Mouse (Mus musculus): ENCODE measurements around the gene Hoxa4. TPM values are rescaled to one million over a fixed set of nuclear protein-coding genes. Genes with fewer than 3 reads are reported as not detected.
A peak's percentile ranks its signal among the peaks of the same experiment; 100 is the strongest.

Hoxa4 gene
- polyA plus RNA-seq, 1 experiment from 2014 or later = 0.30 TPM

GRCm38 (mm10) chr6:52226569-52227257, 35.2 kb upstream of the Hoxa4 start:
- H3K9me3 ChIP-seq (replicated peaks) = no peaks in the 10 kb centered on the region
- no peak overlapping the region for H3K9ac ChIP-seq
- no peak overlapping the region for H3K4me3 ChIP-seq (replicated peaks)
- H3K4me2 ChIP-seq = no peak overlapping the region
- H3K27me3 ChIP-seq = peaks cover 98% of the 10 kb centered on the region
- H3K27ac ChIP-seq = no peak overlapping the region
- ATAC-seq (ENCODE audit: low read depth) (no peak), DNase-seq (no peak)
- 8% methylated on average over 26 of the region's 26 CpGs for WGBS (ENCODE audit: insufficient replicate concordance)
- H3K36me3 ChIP-seq = no peaks in the 10 kb centered on the region
- 0 out of 2 replicates have a peak, but pooled peaks cover 3% of the 10 kb centered on the region for H3K4me1 ChIP-seq (replicated peaks)

- WGBS (ENCODE audit: insufficient replicate concordance) = 1% methylated on average over 69 of the region's 69 CpGs
- peak overlapping the region; percentile 32 for H3K4me3 ChIP-seq (replicated peaks)
- H3K4me2 ChIP-seq = peak overlapping the region; percentile 39
- DNase-seq (no peak), ATAC-seq (ENCODE audit: low read depth) (no peak)
- H3K27ac ChIP-seq = no peak overlapping the region
- H3K9me3 ChIP-seq (replicated peaks) = no peaks in the 10 kb centered on the region
- 0 out of 2 replicates have a peak, but pooled peaks cover 4% of the 10 kb centered on the region for H3K4me1 ChIP-seq (replicated peaks)
- no peak overlapping the region for H3K9ac ChIP-seq
- no peaks in the 10 kb centered on the region for H3K36me3 ChIP-seq
- peaks cover 99% of the 10 kb centered on the region for H3K27me3 ChIP-seq
Observed at GRCm38 (mm10) chr6:52225612-52226568, 34.3 kb upstream of the Hoxa4 start.

GRCm38 (mm10) chr6:52224895-52225611, 33.5 kb upstream of the Hoxa4 start:
- H3K36me3 ChIP-seq = no peaks in the 10 kb centered on the region
- H3K4me1 ChIP-seq (replicated peaks) = 0 out of 2 replicates have a peak, but pooled peaks cover 4% of the 10 kb centered on the region
- WGBS (ENCODE audit: insufficient replicate concordance) = 3% methylated on average over 35 of the region's 36 CpGs
- peaks cover 99% of the 10 kb centered on the region for H3K27me3 ChIP-seq
- peak overlapping the region; percentile 32 for H3K4me3 ChIP-seq (replicated peaks)
- no peaks in the 10 kb centered on the region for H3K9me3 ChIP-seq (replicated peaks)
- DNase-seq (no peak), ATAC-seq (ENCODE audit: low read depth) (no peak)
- no peak overlapping the region for H3K27ac ChIP-seq
- no peak overlapping the region for H3K9ac ChIP-seq
- H3K4me2 ChIP-seq = peak overlapping the region; percentile 39

GRCm38 (mm10) chr6:52223939-52224760, 32.6 kb upstream of the Hoxa4 start:
- Histone ChIP-seq H3K27ac (no peak overlapping the region), H3K4me3 (replicated peaks) (peak overlapping the region; percentile 6), H3K9ac (no peak overlapping the region), H3K36me3 (no peaks in the 10 kb centered on the region), H3K27me3 (peaks cover 99% of the 10 kb centered on the region), H3K4me1 (replicated peaks) (0 out of 2 replicates have a peak, but pooled peaks cover 4% of the 10 kb centered on the region), H3K4me2 (0 out of 2 replicates have a peak overlapping the region, but pooled peaks have one; percentile 24), H3K9me3 (replicated peaks) (no peaks in the 10 kb centered on the region)
- no peak for DNase-seq
- WGBS (ENCODE audit: insufficient replicate concordance) = 5% methylated on average over 24 of the region's 24 CpGs
- ATAC-seq (ENCODE audit: low read depth) = no peak

GRCm38 (mm10) chr6:52222729-52223128, 31.2 kb upstream of the Hoxa4 start:
- DNase-seq = no peak
- H3K4me3 ChIP-seq (replicated peaks) = no peak overlapping the region
- WGBS (ENCODE audit: insufficient replicate concordance) = 25% methylated on average over 13 of the region's 13 CpGs
- H3K4me1 ChIP-seq (replicated peaks) = 0 out of 2 replicates have a peak, but pooled peaks cover 4% of the 10 kb centered on the region
- H3K27me3 ChIP-seq = peaks cover 100% of the 10 kb centered on the region
- no peaks in the 10 kb centered on the region for H3K9me3 ChIP-seq (replicated peaks)
- H3K9ac ChIP-seq = no peak overlapping the region
- H3K27ac ChIP-seq = no peak overlapping the region
- no peaks in the 10 kb centered on the region for H3K36me3 ChIP-seq
- no peak overlapping the region for H3K4me2 ChIP-seq
- ATAC-seq (ENCODE audit: low read depth) = no peak

GRCm38 (mm10) chr6:52221993-52222685, 30.6 kb upstream of the Hoxa4 start:
- Histone ChIP-seq H3K4me3 (replicated peaks) (peak overlapping the region; percentile 52), H3K27me3 (peaks cover 100% of the 10 kb centered on the region), H3K9me3 (replicated peaks) (no peaks in the 10 kb centered on the region), H3K4me2 (peak overlapping the region; percentile 70), H3K4me1 (replicated peaks) (peaks cover 10% of the 10 kb centered on the region), H3K9ac (no peak overlapping the region), H3K27ac (no peak overlapping the region), H3K36me3 (no peaks in the 10 kb centered on the region)
- ATAC-seq (ENCODE audit: low read depth) (no peak), DNase-seq (no peak)
- 11% methylated on average over 21 of the region's 21 CpGs for WGBS (ENCODE audit: insufficient replicate concordance)

GRCm38 (mm10) chr6:52221337-52221992, 29.9 kb upstream of the Hoxa4 start, which contains the start of gene Hoxa7:
Gene Hoxa7 (minus strand): TSS chr6:52221854.
- Histone ChIP-seq H3K9ac (peak within 1 kb of the TSS; percentile 33; the same call in 1 of the 2 replicates), H3K4me2 (peak within 1 kb of the TSS; percentile 70), H3K9me3 (replicated peaks) (no peaks in the 10 kb centered on the region), H3K4me1 (replicated peaks) (peaks cover 15% of the 10 kb centered on the region), H3K27ac (no peak within 1 kb of the TSS), H3K27me3 (peaks cover 100% of the 10 kb centered on the region), H3K36me3 (no peaks in the 10 kb centered on the region), H3K4me3 (replicated peaks) (peak within 1 kb of the TSS; percentile 52)
- DNase-seq = peak; percentile 34
- 2% methylated on average over 46 of the region's 46 CpGs for WGBS (ENCODE audit: insufficient replicate concordance)
- 0 out of 2 replicates have a peak, but pooled peaks have one; percentile 10 for ATAC-seq (ENCODE audit: low read depth)

- Histone ChIP-seq H3K9me3 (replicated peaks) (no peaks in the 10 kb centered on the region), H3K27ac (no peak overlapping the region), H3K4me3 (replicated peaks) (peak overlapping the region; percentile 52; the same call in 1 of the 2 replicates), H3K9ac (no peak overlapping the region), H3K4me1 (replicated peaks) (peaks cover 15% of the 10 kb centered on the region), H3K36me3 (no peaks in the 10 kb centered on the region), H3K4me2 (peak overlapping the region; percentile 70), H3K27me3 (peaks cover 100% of the 10 kb centered on the region)
- no peak for ATAC-seq (ENCODE audit: low read depth)
- no peak for DNase-seq
- WGBS (ENCODE audit: insufficient replicate concordance) = 7% methylated on average over 12 of the region's 12 CpGs
Observed at GRCm38 (mm10) chr6:52220865-52221310, 29.3 kb upstream of the Hoxa4 start.

GRCm38 (mm10) chr6:52220003-52220864, 28.7 kb upstream of the Hoxa4 start:
- H3K9me3 ChIP-seq (replicated peaks) = no peaks in the 10 kb centered on the region
- H3K4me1 ChIP-seq (replicated peaks) = peaks cover 15% of the 10 kb centered on the region
- H3K9ac ChIP-seq = no peak overlapping the region
- no peak overlapping the region for H3K27ac ChIP-seq
- no peak for DNase-seq
- 24% methylated on average over 32 of the region's 32 CpGs for WGBS (ENCODE audit: insufficient replicate concordance)
- H3K36me3 ChIP-seq = no peaks in the 10 kb centered on the region
- no peak overlapping the region for H3K4me2 ChIP-seq
- ATAC-seq (ENCODE audit: low read depth) = no peak
- H3K27me3 ChIP-seq = peaks cover 100% of the 10 kb centered on the region
- H3K4me3 ChIP-seq (replicated peaks) = no peak overlapping the region
